Mouse (Mus musculus): ENCODE measurements around the gene Mrpl33.

- TF ChIP-seq CTCF (IDR thresholded peaks at IDR 0.05; ENCODE audit: insufficient read depth, low read length) (no peak), POLR2A (IDR thresholded peaks at IDR 0.05; ENCODE audit: borderline replicate concordance, extremely low read depth, low read depth, low read length) (peak; percentile 42; the same call in 1 of the 2 replicates)
These were observed 101.6 kb downstream of the Mrpl33 start for GRCm38 (mm10) chr5:31698297-31698726.

All from lung, adult 2 months (tissue).